Mouse (Mus musculus): ENCODE data around the gene Tmprss11c. TPM values are rescaled to one million over a fixed set of nuclear protein-coding genes. Genes with fewer than 3 reads are reported as not detected.

The Tmprss11c gene
- total RNA-seq (2023): not detected

DNA sequence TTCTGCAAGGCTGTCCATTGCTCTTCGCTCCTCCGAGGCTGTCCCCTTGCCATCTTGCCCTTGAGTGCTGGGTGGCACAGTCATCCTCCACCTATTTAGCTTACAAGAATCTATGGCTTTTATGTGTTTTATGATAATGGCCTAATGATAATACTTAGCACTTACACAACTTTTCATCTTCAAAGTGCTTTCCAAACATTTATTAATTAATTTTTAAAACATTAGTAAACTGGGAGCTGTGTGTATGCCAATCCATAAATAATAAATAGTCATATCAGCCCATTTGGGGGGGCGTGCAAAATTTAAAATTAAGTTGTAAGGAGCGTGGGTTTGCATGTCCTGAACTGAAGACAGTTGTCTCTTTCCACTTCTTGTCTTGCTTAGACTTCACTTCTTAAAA is at the start of gene Tmprss11c:
TSS of gene Tmprss11c (minus strand) at position 101 of the 400 bp plus-strand sequence.

DNA sequence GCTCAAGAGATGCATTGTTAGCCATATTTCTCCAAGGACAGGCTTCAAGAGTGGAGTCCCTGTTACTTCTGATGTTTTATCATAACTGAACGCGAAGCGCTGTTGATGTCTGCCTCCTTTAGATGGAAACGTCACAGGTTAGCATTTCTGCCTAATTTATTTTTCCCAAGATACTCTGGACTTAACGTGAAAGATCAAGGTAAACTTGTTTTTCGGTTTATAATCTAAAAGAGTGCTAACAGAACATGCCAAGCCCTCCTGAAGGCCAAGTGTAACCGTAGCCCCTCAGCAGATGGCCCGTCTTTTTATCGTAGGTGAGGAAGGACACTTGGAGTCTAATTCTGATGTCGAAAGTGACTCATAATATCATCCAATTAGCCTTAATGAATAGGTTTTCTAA is 91.3 kb downstream of the Tmprss11c start, which contains the start of gene Gnrhr:
TSS of gene Gnrhr (minus strand) at position 101 of the 400 bp plus-strand sequence.

Other genes with a start within 250 kb of the Tmprss11c start
- 21.5 TPM for gene Cenpc1, start 223.7 kb downstream of the Tmprss11c start, total RNA-seq (2023)
- gene Stap1, start 217.6 kb downstream of the Tmprss11c start, total RNA-seq (2023): 45.3 TPM
- 15.6 TPM for gene Uba6, start 116.5 kb downstream of the Tmprss11c start, total RNA-seq (2023)
- not detected for gene Gnrhr, start 91.4 kb downstream of the Tmprss11c start, total RNA-seq (2023)
- gene Tmprss11d, start 84.1 kb upstream of the Tmprss11c start, total RNA-seq (2023): not detected
- not detected for gene Tmprss11a, start 179.7 kb upstream of the Tmprss11c start, total RNA-seq (2023)
- gene Tmprss11g, start 229.3 kb upstream of the Tmprss11c start, total RNA-seq (2023): not detected

Measured in CD4-positive naive resting alpha-beta T cell, adult 57 days (primary cell).